Mouse (Mus musculus): ENCODE measurements around the gene Pawr. TPM values are rescaled to one million over a fixed set of nuclear protein-coding genes. Genes with fewer than 3 reads are reported as not detected.

Gene Pawr
- total RNA-seq, 1 experiment, result 36.4 TPM

DNA sequence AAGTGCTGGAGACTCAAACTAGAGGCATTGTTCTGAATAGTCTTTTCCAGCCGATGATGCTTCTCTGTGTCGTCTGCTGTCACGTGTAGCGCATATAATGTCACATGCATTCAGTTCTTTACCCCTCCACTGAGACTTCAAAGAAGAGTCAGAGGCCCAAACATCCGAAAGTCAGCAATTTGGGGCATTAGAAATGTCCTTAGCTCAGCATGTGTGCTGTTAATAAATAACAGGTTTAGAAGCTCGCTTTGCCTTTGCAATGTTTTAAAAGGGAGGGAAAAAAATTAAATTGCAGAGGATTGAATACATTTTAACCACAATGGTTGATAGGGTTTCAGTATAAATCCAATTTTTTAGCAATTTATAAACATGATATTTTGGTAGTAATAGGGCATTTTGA is 18.1 kb upstream of the Pawr start:
- no peaks in the 10 kb centered on the region for H3K4me1 ChIP-seq (ENCODE audit: control insufficient read depth in 2 of 2, insufficient read depth in 2 of 2, low read length in 2 of 2, poor library complexity in 1 of 2)
- H3K9ac ChIP-seq (ENCODE audit: insufficient read depth, low read depth, low read length, poor library complexity, severe bottlenecking), result no peak overlapping the region
- DNase-seq (ENCODE audit: low read depth, low spot score), result no peak
- no peak for TF ChIP-seq MAFK (IDR thresholded peaks at IDR 0.05; ENCODE audit: insufficient read depth, low read depth, low read length)
- no peak for TF ChIP-seq HCFC1 (IDR thresholded peaks at IDR 0.05; ENCODE audit: borderline replicate concordance, insufficient read depth, low read length)
- no peak for TF ChIP-seq CHD2 (IDR thresholded peaks at IDR 0.05; ENCODE audit: low read depth, low read length)
- TF ChIP-seq ZC3H11A (IDR thresholded peaks at IDR 0.05; ENCODE audit: borderline replicate concordance, low read depth, low read length), result no peak
- TF ChIP-seq ZNF384 (IDR thresholded peaks at IDR 0.05; ENCODE audit: low read depth, low read length), result no peak
- in situ Hi-C loops (cut with MboI; ENCODE audit: low sequenced_read_pairs in 2 of 2, unreplicated experiment in 2 of 2), result no loop called here
- no peaks in the 10 kb centered on the region for H3K36me3 ChIP-seq (ENCODE audit: control insufficient read depth, insufficient read depth, low read length, poor library complexity, severe bottlenecking)
- H3K4me3 ChIP-seq (ENCODE audit: insufficient read depth in 1 of 2, low read depth in 1 of 2, low read length in 2 of 2, poor library complexity in 1 of 2, severe bottlenecking in 1 of 2), result no peak overlapping the region
- H3K27ac ChIP-seq (ENCODE audit: insufficient read depth, low read depth, low read length, poor library complexity, severe bottlenecking), result no peak overlapping the region
- no peaks in the 10 kb centered on the region for H3K9me3 ChIP-seq (ENCODE audit: control insufficient read depth, insufficient read depth, low read depth, low read length)

DNA sequence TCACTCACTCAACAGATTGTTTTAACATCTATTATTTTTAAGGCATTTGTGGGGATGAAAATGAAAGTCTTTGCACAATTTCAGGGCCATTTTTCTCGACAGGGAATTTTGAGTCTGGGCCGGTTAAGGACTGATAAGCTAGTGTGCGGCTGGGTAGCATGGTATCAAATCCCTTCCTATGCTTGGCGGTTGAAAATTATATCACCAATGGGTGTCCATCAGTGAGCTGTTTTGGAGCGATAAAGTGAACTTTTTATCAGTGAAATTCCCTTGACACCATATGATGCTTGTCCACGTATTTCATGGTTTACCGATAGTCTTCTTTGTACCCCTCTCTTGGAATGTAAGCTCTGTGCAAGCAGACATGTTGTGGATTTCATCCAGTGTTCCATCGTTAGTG is 17.5 kb upstream of the Pawr start:
- H3K4me1 ChIP-seq (ENCODE audit: control insufficient read depth in 2 of 2, insufficient read depth in 2 of 2, low read length in 2 of 2, poor library complexity in 1 of 2), result no peaks in the 10 kb centered on the region
- no peak overlapping the region for H3K27ac ChIP-seq (ENCODE audit: insufficient read depth, low read depth, low read length, poor library complexity, severe bottlenecking)
- TF ChIP-seq ZNF384 (IDR thresholded peaks at IDR 0.05; ENCODE audit: low read depth, low read length) (no peak), CHD2 (IDR thresholded peaks at IDR 0.05; ENCODE audit: low read depth, low read length) (no peak), ZC3H11A (IDR thresholded peaks at IDR 0.05; ENCODE audit: borderline replicate concordance, low read depth, low read length) (no peak), MAFK (IDR thresholded peaks at IDR 0.05; ENCODE audit: insufficient read depth, low read depth, low read length) (no peak)
- in situ Hi-C loops (cut with MboI; ENCODE audit: low sequenced_read_pairs in 2 of 2, unreplicated experiment in 2 of 2), result no loop called here
- H3K9me3 ChIP-seq (ENCODE audit: control insufficient read depth, insufficient read depth, low read depth, low read length), result no peaks in the 10 kb centered on the region
- no peak overlapping the region for H3K4me3 ChIP-seq (ENCODE audit: insufficient read depth in 1 of 2, low read depth in 1 of 2, low read length in 2 of 2, poor library complexity in 1 of 2, severe bottlenecking in 1 of 2)
- no peaks in the 10 kb centered on the region for H3K36me3 ChIP-seq (ENCODE audit: control insufficient read depth, insufficient read depth, low read length, poor library complexity, severe bottlenecking)
- H3K9ac ChIP-seq (ENCODE audit: insufficient read depth, low read depth, low read length, poor library complexity, severe bottlenecking), result no peak overlapping the region
- no peak for DNase-seq (ENCODE audit: low read depth, low spot score)

DNA sequence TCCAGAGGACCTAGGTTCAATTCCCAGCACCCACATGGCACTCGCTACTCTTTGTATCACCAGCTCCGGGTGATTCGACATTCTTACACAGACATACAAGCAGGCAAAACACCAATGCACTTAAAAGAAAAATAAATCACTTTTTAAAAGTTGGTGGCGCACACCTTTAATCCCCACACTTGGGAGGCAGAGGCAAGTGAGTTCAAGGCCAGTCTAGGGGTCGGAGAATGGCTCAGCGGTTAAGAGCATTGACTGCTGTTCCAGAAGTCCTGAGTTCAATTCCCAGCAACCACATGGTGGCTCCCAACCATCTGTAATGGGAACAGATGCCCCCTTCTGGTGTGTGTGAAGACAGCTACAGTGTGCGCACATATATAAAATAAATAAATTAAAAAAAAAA is 16.7 kb upstream of the Pawr start:
- H3K9ac ChIP-seq (ENCODE audit: insufficient read depth, low read depth, low read length, poor library complexity, severe bottlenecking), result no peak overlapping the region

DNA sequence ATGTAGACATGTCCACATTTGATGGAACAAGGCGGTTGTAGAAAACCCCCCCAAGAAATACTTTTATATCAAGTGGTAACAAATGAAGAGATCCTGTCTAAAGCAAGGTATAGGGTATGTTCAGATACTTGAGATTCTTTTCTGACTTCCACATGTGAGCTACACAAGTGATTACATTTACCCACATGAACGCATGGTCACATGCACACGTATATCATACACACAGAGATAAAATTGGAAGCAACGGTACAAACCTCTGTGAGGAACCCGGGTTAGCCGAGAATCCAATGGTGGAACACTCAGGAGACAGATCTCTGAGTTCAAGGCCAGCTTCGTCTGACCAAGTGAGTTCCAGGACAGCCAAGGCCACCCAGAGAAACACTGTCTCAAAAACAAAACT is 3.6 kb upstream of the Pawr start:
- in situ Hi-C loops (cut with MboI; ENCODE audit: low sequenced_read_pairs in 2 of 2, unreplicated experiment in 2 of 2), result no loop called here
- Histone ChIP-seq H3K9me3 (ENCODE audit: control insufficient read depth, insufficient read depth, low read depth, low read length) (no peaks in the 10 kb centered on the region), H3K4me3 (ENCODE audit: insufficient read depth in 1 of 2, low read depth in 1 of 2, low read length in 2 of 2, poor library complexity in 1 of 2, severe bottlenecking in 1 of 2) (no peak overlapping the region), H3K36me3 (ENCODE audit: control insufficient read depth, insufficient read depth, low read length, poor library complexity, severe bottlenecking) (no peaks in the 10 kb centered on the region; the same call in 1 of the 2 replicates), H3K4me1 (ENCODE audit: control insufficient read depth in 2 of 2, insufficient read depth in 2 of 2, low read length in 2 of 2, poor library complexity in 1 of 2) (peaks cover 2 to 7% of the 10 kb centered on the region in 2 experiments; a peak in 1 of 4 replicates), H3K9ac (ENCODE audit: insufficient read depth, low read depth, low read length, poor library complexity, severe bottlenecking) (no peak overlapping the region), H3K27ac (ENCODE audit: insufficient read depth, low read depth, low read length, poor library complexity, severe bottlenecking) (no peak overlapping the region)
- DNase-seq (ENCODE audit: low read depth, low spot score), result no peak
- TF ChIP-seq CHD2 (IDR thresholded peaks at IDR 0.05; ENCODE audit: low read depth, low read length) (no peak), ZNF384 (IDR thresholded peaks at IDR 0.05; ENCODE audit: low read depth, low read length) (no peak), MAFK (IDR thresholded peaks at IDR 0.05; ENCODE audit: insufficient read depth, low read depth, low read length) (no peak), HCFC1 (IDR thresholded peaks at IDR 0.05; ENCODE audit: borderline replicate concordance, insufficient read depth, low read length) (no peak), ZC3H11A (IDR thresholded peaks at IDR 0.05; ENCODE audit: borderline replicate concordance, low read depth, low read length) (no peak)

More for the DNA sequence above, 16.7 kb upstream of the Pawr start:
- TF ChIP-seq MAFK (IDR thresholded peaks at IDR 0.05; ENCODE audit: insufficient read depth, low read depth, low read length) (no peak), ZC3H11A (IDR thresholded peaks at IDR 0.05; ENCODE audit: borderline replicate concordance, low read depth, low read length) (no peak), HCFC1 (IDR thresholded peaks at IDR 0.05; ENCODE audit: borderline replicate concordance, insufficient read depth, low read length) (no peak), CHD2 (IDR thresholded peaks at IDR 0.05; ENCODE audit: low read depth, low read length) (no peak), ZNF384 (IDR thresholded peaks at IDR 0.05; ENCODE audit: low read depth, low read length) (no peak)
- Histone ChIP-seq H3K4me3 (ENCODE audit: insufficient read depth in 1 of 2, low read depth in 1 of 2, low read length in 2 of 2, poor library complexity in 1 of 2, severe bottlenecking in 1 of 2) (no peak overlapping the region), H3K9me3 (ENCODE audit: control insufficient read depth, insufficient read depth, low read depth, low read length) (no peaks in the 10 kb centered on the region), H3K36me3 (ENCODE audit: control insufficient read depth, insufficient read depth, low read length, poor library complexity, severe bottlenecking) (no peaks in the 10 kb centered on the region), H3K27ac (ENCODE audit: insufficient read depth, low read depth, low read length, poor library complexity, severe bottlenecking) (no peak overlapping the region), H3K4me1 (ENCODE audit: control insufficient read depth in 2 of 2, insufficient read depth in 2 of 2, low read length in 2 of 2, poor library complexity in 1 of 2) (no peaks in the 10 kb centered on the region)
- no peak for DNase-seq (ENCODE audit: low read depth, low spot score)
- in situ Hi-C loops (cut with MboI; ENCODE audit: low sequenced_read_pairs in 2 of 2, unreplicated experiment in 2 of 2), result no loop called here

DNA sequence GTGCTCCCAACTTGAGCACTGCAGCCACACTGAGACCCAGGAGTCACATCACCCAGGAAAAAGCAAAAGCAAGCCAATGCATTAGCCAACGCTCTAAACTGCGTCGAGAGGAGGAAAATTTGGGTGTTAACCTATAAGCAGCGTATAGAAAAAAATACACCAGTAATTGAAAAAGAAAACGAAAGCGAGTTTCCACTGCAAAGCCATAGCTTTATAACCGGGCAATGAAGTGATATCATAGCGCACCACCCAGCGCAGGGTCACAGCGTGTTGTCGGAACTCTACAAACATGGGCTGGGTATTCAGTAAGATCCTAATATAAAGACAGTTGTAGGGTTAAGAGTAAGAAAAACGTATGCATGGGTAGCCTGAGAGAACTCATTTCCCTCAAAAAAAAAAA is 2.9 kb upstream of the Pawr start:
- no peaks in the 10 kb centered on the region for H3K9me3 ChIP-seq (ENCODE audit: control insufficient read depth, insufficient read depth, low read depth, low read length)
- DNase-seq (ENCODE audit: low read depth, low spot score), result no peak
- H3K9ac ChIP-seq (ENCODE audit: insufficient read depth, low read depth, low read length, poor library complexity, severe bottlenecking), result no peak overlapping the region
- in situ Hi-C loops (cut with MboI; ENCODE audit: low sequenced_read_pairs in 2 of 2, unreplicated experiment in 2 of 2), result no loop called here
- no peak overlapping the region for H3K4me3 ChIP-seq (ENCODE audit: insufficient read depth in 1 of 2, low read depth in 1 of 2, low read length in 2 of 2, poor library complexity in 1 of 2, severe bottlenecking in 1 of 2)
- H3K4me1 ChIP-seq (ENCODE audit: control insufficient read depth in 2 of 2, insufficient read depth in 2 of 2, low read length in 2 of 2, poor library complexity in 1 of 2), result peaks cover 0 to 5% of the 10 kb centered on the region in 2 experiments; a peak in 1 of 4 replicates
- no peak for TF ChIP-seq ZNF384 (IDR thresholded peaks at IDR 0.05; ENCODE audit: low read depth, low read length)
- no peak for TF ChIP-seq CHD2 (IDR thresholded peaks at IDR 0.05; ENCODE audit: low read depth, low read length)
- no peak for TF ChIP-seq HCFC1 (IDR thresholded peaks at IDR 0.05; ENCODE audit: borderline replicate concordance, insufficient read depth, low read length)
- TF ChIP-seq MAFK (IDR thresholded peaks at IDR 0.05; ENCODE audit: insufficient read depth, low read depth, low read length), result no peak
- TF ChIP-seq ZC3H11A (IDR thresholded peaks at IDR 0.05; ENCODE audit: borderline replicate concordance, low read depth, low read length), result no peak
- no peaks in the 10 kb centered on the region for H3K36me3 ChIP-seq (ENCODE audit: control insufficient read depth, insufficient read depth, low read length, poor library complexity, severe bottlenecking)
- H3K27ac ChIP-seq (ENCODE audit: insufficient read depth, low read depth, low read length, poor library complexity, severe bottlenecking), result no peak overlapping the region
